Mouse (Mus musculus) liver, adult 2 months (tissue): ENCODE data around the gene Bin2.

Experiments
- CTCF ChIP-seq: fragments of 200-500 bp; IDR thresholded peaks from 2 replicates; pipeline ENCODE4 v1.5.1; 2011; ENCODE audit warnings: low read depth, low read length, control low read depth
- POLR2A ChIP-seq: fragments of 200-500 bp; IDR thresholded peaks from 2 replicates; pipeline ENCODE4 v1.6.1; 2011; ENCODE audit warnings: low read length, control low read depth; ENCODE audit not compliant: insufficient read depth; ENCODE audit errors: extremely low read depth

DNA sequence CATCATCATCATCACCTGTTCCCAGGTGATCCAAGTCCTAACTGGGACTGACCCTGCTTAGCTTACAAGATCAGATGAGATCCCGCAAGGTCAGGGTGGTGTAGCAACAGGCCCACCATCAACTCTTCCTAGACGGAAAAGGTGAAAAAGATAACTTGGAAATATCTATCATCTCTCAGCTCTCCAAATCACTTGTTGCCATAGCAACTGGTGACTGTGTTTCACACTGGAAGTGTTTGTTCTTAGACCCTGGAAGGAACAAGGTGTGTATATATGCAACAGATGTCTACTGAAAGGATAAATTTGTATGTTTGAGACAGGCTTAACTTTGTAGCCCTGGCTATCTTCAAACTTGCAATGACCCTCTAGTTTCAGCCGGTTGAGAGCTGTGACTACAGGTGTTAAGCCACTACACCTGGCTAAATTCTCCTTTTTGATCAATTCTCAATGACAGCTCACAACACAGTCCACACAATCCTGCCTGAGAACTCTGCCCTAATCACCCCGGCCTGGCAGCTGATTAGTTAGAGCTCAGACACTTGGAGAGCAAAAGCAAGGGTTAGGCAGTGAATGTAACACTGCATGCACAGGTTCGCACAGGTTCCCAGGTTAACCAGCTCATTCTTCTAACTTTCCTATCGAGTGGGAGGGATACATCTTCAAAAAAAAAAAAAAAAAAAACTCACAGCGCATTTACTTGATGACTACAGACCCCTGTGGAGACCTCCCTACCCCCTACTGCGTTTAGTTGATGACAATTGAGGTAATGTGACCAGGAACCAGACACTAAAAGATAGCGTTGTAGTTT lies 3.7 kb downstream of the Bin2 start:
- no peak for TF ChIP-seq CTCF
- no peak for TF ChIP-seq POLR2A
